In genomic region chr8:69995776-69996588, GRCm38 (mm10) we compare ENCODE assay signal across 7 mouse cellular contexts. TPM values are rescaled to one million over a fixed set of nuclear protein-coding genes. Genes with fewer than 3 reads are reported as not detected.
DNase-seq lines count a peak whose midpoint lies in the region; ATAC-seq lines count a peak whose summit lies in the region.

Gene Gatad2a (minus strand): TSS chr8:69996384.

- H3K27ac ChIP-seq in intestine, embryonic 15.5 days = peak within 1 kb of the TSS; percentile 95
- H3K27ac ChIP-seq in midbrain, embryonic 10.5 days (replicated peaks) = peak within 1 kb of the TSS; percentile 92

- H3K9me3 ChIP-seq in intestine, embryonic 15.5 days = no peaks in the 10 kb centered on the region
- no peaks in the 10 kb centered on the region for H3K9me3 ChIP-seq in midbrain, embryonic 10.5 days (replicated peaks)

- DNase-seq in adrenal gland, adult 2 months = peak; percentile 100
- DNase-seq in embryo, embryonic 11.5 days (ENCODE audit: low read depth, low spot score) = peak; percentile 99
- peak; percentile 100 for DNase-seq in gastrocnemius, postnatal 36 days
- DNase-seq in left cerebral cortex, postnatal 25 days (ENCODE audit: low spot score in 2 of 2) = peak; percentile 99 to 100
- peak; percentile 100 for DNase-seq in midbrain, embryonic 10.5 days (ENCODE audit: low spot score)
- DNase-seq in right cerebral cortex, postnatal 4 days = peak; percentile 98

- H3K27me3 ChIP-seq in intestine, embryonic 15.5 days (replicated peaks) = no peaks in the 10 kb centered on the region
- H3K27me3 ChIP-seq in midbrain, embryonic 10.5 days (ENCODE audit: low read depth, poor library complexity, severe bottlenecking) = no peaks in the 10 kb centered on the region

- no peaks in the 10 kb centered on the region for H3K36me3 ChIP-seq in intestine, embryonic 15.5 days
- H3K36me3 ChIP-seq in midbrain, embryonic 10.5 days = peaks cover 12% of the 10 kb centered on the region; the same call in 1 of the 2 replicates

- intact Hi-C loops in gastrocnemius, postnatal 36 days (cut with DNase I) = no loop called here
- intact Hi-C loops in left cerebral cortex, postnatal 25 days (cut with DNase I) = no loop called here

- H3K4me2 ChIP-seq in intestine, embryonic 15.5 days (replicated peaks) = peak within 1 kb of the TSS; percentile 73

- under 1% methylated on average over 87 of the region's 87 CpGs for WGBS in intestine, embryonic 15.5 days
- under 1% methylated on average over 86 of the region's 87 CpGs for WGBS in midbrain, embryonic 10.5 days

- peak; percentile 99 for ATAC-seq in intestine, embryonic 15.5 days

- peak within 1 kb of the TSS; percentile 89 for H3K9ac ChIP-seq in intestine, embryonic 15.5 days

- peak within 1 kb of the TSS; percentile 87 for H3K4me3 ChIP-seq in intestine, embryonic 15.5 days (replicated peaks)
- H3K4me3 ChIP-seq in midbrain, embryonic 10.5 days = peak within 1 kb of the TSS; percentile 94

- H3K4me1 ChIP-seq in intestine, embryonic 15.5 days (replicated peaks) = peaks cover 7% of the 10 kb centered on the region; the same call in 1 of the 2 replicates
- H3K4me1 ChIP-seq in midbrain, embryonic 10.5 days = peaks cover 33% of the 10 kb centered on the region

RNA-seq across cellular contexts. Expression of gene Gatad2a, which starts in this region (rescaled TPM):
- 100 to 1,000 TPM; 102 to 116 TPM for total RNA-seq in adrenal gland, adult 2 months (2021)
- polyA plus RNA-seq in adrenal gland, adult 2 months (2012; rRNA removed) = 92.3 and 105 TPM in 2 replicates
- total RNA-seq in gastrocnemius, postnatal 36 days (2021) = 10 to 100 TPM; 25.6 to 29.1 TPM
- 51.2 and 54.7 TPM in 2 replicates for polyA plus RNA-seq in intestine, embryonic 15.5 days (2015; fragmentation: Nextera tagmentation; extraction: Ambion mirVana)
- 10 to 100 TPM; 24.0 to 27.9 TPM for total RNA-seq in left cerebral cortex, postnatal 25 days (2021)
- polyA plus RNA-seq in midbrain, embryonic 10.5 days (2016; fragmentation: Nextera tagmentation; extraction: Ambion mirVana) = 48.0 and 48.7 TPM in 2 replicates

Comparison
In these comparisons a context has a peak if more than half of its experiments do, and no peak if none do; other contexts are left out.
1. Peak in every context shown above with its lines: DNase-seq, ATAC-seq, H3K4me3 ChIP-seq and H3K27ac ChIP-seq.